Mouse (Mus musculus) forebrain, embryonic 14.5 days (tissue): ENCODE measurements around the gene Wdr93. TPM values are rescaled to one million over a fixed set of nuclear protein-coding genes. Genes with fewer than 3 reads are reported as not detected.

Source experiments
- ATAC-seq: fragments of 200-750 bp; cut with Nextera tagmentation; 2 replicates; pipeline ENCODE4 v1.8.0; 2017; ENCODE audit warnings: mild to moderate bottlenecking, moderate library complexity
- DNase-seq: peaks from one replicate; pipeline ENCODE4 v3.0.0-alpha.2; 2015; ENCODE audit warnings: low spot score
- H3K27ac ChIP-seq: fragments of 300-500 bp; sonication (generic); 2 replicates; pipeline ENCODE4 v1.5.1; 2014; ENCODE audit warnings: low read depth, mild to moderate bottlenecking, control low read depth, low read length, moderate library complexity
- H3K27me3 ChIP-seq: fragments of 300-500 bp; sonication (generic); replicated peaks from 2 replicates; pipeline ENCODE4 v1.6.1; 2014; ENCODE audit warnings: low read length, control low read depth, mixed read lengths; ENCODE audit not compliant: control insufficient read depth, insufficient read depth
- H3K36me3 ChIP-seq: fragments of 300-500 bp; sonication (generic); 2 replicates; pipeline ENCODE4 v1.6.1; 2014; ENCODE audit warnings: low read length, control low read depth; ENCODE audit not compliant: control insufficient read depth, insufficient read depth
- H3K4me1 ChIP-seq: fragments of 300-500 bp; sonication (generic); 2 replicates; pipeline ENCODE4 v1.6.1; 2014; ENCODE audit warnings: antibody characterized with exemption, low read length, control low read depth; ENCODE audit not compliant: control insufficient read depth, insufficient read depth
- H3K4me2 ChIP-seq: fragments of 300-500 bp; sonication (generic); 2 replicates; pipeline ENCODE4 v1.6.1; 2014; ENCODE audit warnings: mild to moderate bottlenecking, control low read depth, low read length
- H3K4me3 ChIP-seq: fragments of 300-500 bp; sonication (generic); 2 replicates; pipeline ENCODE4 v1.5.1; 2014; ENCODE audit warnings: low read depth, low read length, control low read depth
- H3K9ac ChIP-seq: fragments of 300-500 bp; sonication (generic); 2 replicates; pipeline ENCODE4 v1.6.1; 2014; ENCODE audit warnings: mild to moderate bottlenecking, low read length, control low read depth, moderate library complexity
- H3K9me3 ChIP-seq: fragments of 300-500 bp; sonication (generic); replicated peaks from 2 replicates; pipeline ENCODE4 v1.6.1; 2016; ENCODE audit warnings: low read length, control low read depth, mixed read lengths; ENCODE audit not compliant: control insufficient read depth
- whole genome bisulfite sequencing: fragments of 180-500 bp; shearing (Covaris S2); extraction: QIAGEN DNeasy Blood & Tissue Kit; methylation state at CpG from one replicate; pipeline ENCODE4 v1.1.7; 2014; 5-methylcytosine and 5-hydroxymethylcytosine counted together
- polyA plus RNA-seq: library from polyadenylated mRNA; unstranded; fragments of >200 nt; fragmentation: Nextera tagmentation; extraction: Ambion mirVana; gene quantifications from 2 replicates; pipeline ENCODE4 v1.2.1, GENCODE M21; 2014

Gene Wdr93
- polyA plus RNA-seq, 1 experiment from 2014 or later = 0.46 TPM

GRCm38 (mm10) chr7:79828341-79828740 is 85.4 kb downstream of the Wdr93 start:
- 75% methylated on average over 3 of the region's 3 CpGs for WGBS
- ATAC-seq = no peak
- H3K4me1 ChIP-seq = no peaks in the 10 kb centered on the region
- no peak overlapping the region for H3K4me2 ChIP-seq
- H3K27ac ChIP-seq = no peak overlapping the region
- H3K4me3 ChIP-seq = no peak overlapping the region
- no peak overlapping the region for H3K9ac ChIP-seq
- H3K27me3 ChIP-seq = no peaks in the 10 kb centered on the region
- no peak for DNase-seq
- no peaks in the 10 kb centered on the region for H3K36me3 ChIP-seq
- H3K9me3 ChIP-seq = no peaks in the 10 kb centered on the region

- WGBS = 81% methylated on average over 6 of the region's 6 CpGs
- Histone ChIP-seq H3K9ac (no peak overlapping the region), H3K4me3 (no peak overlapping the region), H3K9me3 (no peaks in the 10 kb centered on the region), H3K27ac (no peak overlapping the region), H3K27me3 (no peaks in the 10 kb centered on the region), H3K36me3 (no peaks in the 10 kb centered on the region), H3K4me2 (no peak overlapping the region), H3K4me1 (no peaks in the 10 kb centered on the region)
- ATAC-seq (no peak), DNase-seq (no peak)
These were observed 88.2 kb downstream of the Wdr93 start for GRCm38 (mm10) chr7:79831145-79831544.

GRCm38 (mm10) chr7:79831585-79831984 is 88.6 kb downstream of the Wdr93 start:
- Histone ChIP-seq H3K27ac (no peak overlapping the region), H3K4me2 (no peak overlapping the region), H3K4me1 (no peaks in the 10 kb centered on the region), H3K36me3 (no peaks in the 10 kb centered on the region), H3K9ac (no peak overlapping the region), H3K9me3 (no peaks in the 10 kb centered on the region), H3K27me3 (no peaks in the 10 kb centered on the region), H3K4me3 (no peak overlapping the region)
- DNase-seq (no peak), ATAC-seq (no peak)
- 75% methylated on average over 6 of the region's 6 CpGs for WGBS

GRCm38 (mm10) chr7:79832980-79833379 is 90.0 kb downstream of the Wdr93 start:
- H3K4me3 ChIP-seq = no peak overlapping the region
- no peak for DNase-seq
- no peaks in the 10 kb centered on the region for H3K9me3 ChIP-seq
- no peaks in the 10 kb centered on the region for H3K4me1 ChIP-seq
- H3K4me2 ChIP-seq = no peak overlapping the region
- no peak overlapping the region for H3K9ac ChIP-seq
- no peaks in the 10 kb centered on the region for H3K36me3 ChIP-seq
- H3K27ac ChIP-seq = no peak overlapping the region
- no peaks in the 10 kb centered on the region for H3K27me3 ChIP-seq
- no peak for ATAC-seq

- Histone ChIP-seq H3K27me3 (no peaks in the 10 kb centered on the region), H3K9me3 (no peaks in the 10 kb centered on the region), H3K4me3 (no peak overlapping the region), H3K4me2 (no peak overlapping the region), H3K4me1 (no peaks in the 10 kb centered on the region), H3K9ac (no peak overlapping the region), H3K36me3 (no peaks in the 10 kb centered on the region), H3K27ac (no peak overlapping the region)
- WGBS = 97% methylated on average over 6 of the region's 6 CpGs
- DNase-seq = no peak
- ATAC-seq = no peak
These were observed 92.2 kb downstream of the Wdr93 start for GRCm38 (mm10) chr7:79835196-79835595.

Other genes starting within 250 kb of the Wdr93 start
- 1.6 and 4.2 TPM in 2 replicates for gene Rhcg, start 125.5 kb upstream of the Wdr93 start, polyA plus RNA-seq
- 3.5 and 3.6 TPM in 2 replicates for gene Ticrr, start 83.0 kb upstream of the Wdr93 start, polyA plus RNA-seq
- 1.9 and 2.5 TPM in 2 replicates for gene Kif7, start 27.4 kb upstream of the Wdr93 start, polyA plus RNA-seq
- gene Plin1, start 10.3 kb upstream of the Wdr93 start, polyA plus RNA-seq = not detected in 2 replicates
- gene Pex11a, start within 50 bp of the Wdr93 start, polyA plus RNA-seq = 15.1 and 16.7 TPM in 2 replicates
- gene Mesp1, start 50.6 kb downstream of the Wdr93 start, polyA plus RNA-seq = not detected in 2 replicates
- gene Mesp2, start 67.6 kb downstream of the Wdr93 start, polyA plus RNA-seq = 1.9 and 2.2 TPM in 2 replicates
- gene Anpep, start 117.9 kb downstream of the Wdr93 start, polyA plus RNA-seq = 2.7 and 4.2 TPM in 2 replicates
- 50.5 and 52.5 TPM in 2 replicates for gene Ap3s2, start 177.5 kb downstream of the Wdr93 start, polyA plus RNA-seq
- gene Arpin, start 192.2 kb downstream of the Wdr93 start, polyA plus RNA-seq = 16.0 and 17.3 TPM in 2 replicates